9 mouse cellular contexts compared by ENCODE assay signal in genomic region chr10:115184697-115185096, GRCm38 (mm10). TPM values are rescaled to one million over a fixed set of nuclear protein-coding genes. Genes with fewer than 3 reads are reported as not detected.
DNase-seq lines count a peak whose midpoint lies in the region; ATAC-seq and TF ChIP-seq lines count a peak whose summit lies in the region.
"Had no signal": no experiment of that assay in that cellular context is flagged by ENCODE, and none has a peak within 500 bp of the region (broad histone marks: within the 10 kb centered on the region; RNA-seq: fewer than 3 reads in every experiment).

TSS of gene Tph2 (minus strand) at chr10:115185022.

- H3K79me2 ChIP-seq in C2C12 (ENCODE audit: control insufficient read depth, insufficient read depth) = no peaks in the 10 kb centered on the region

- H3K4me2 ChIP-seq in embryonic facial prominence, embryonic 14.5 days (ENCODE audit: low read depth, low read length) = no peak within 1 kb of the TSS
- H3K4me2 ChIP-seq in heart, postnatal 0 days (ENCODE audit: low read depth, low read length) = no peak within 1 kb of the TSS
- 0 out of 2 replicates have a peak within 1 kb of the TSS, but pooled peaks have one; percentile 22 for H3K4me2 ChIP-seq in neural tube, embryonic 15.5 days
- H3K4me2 ChIP-seq: embryonic facial prominence, embryonic 15.5 days had no signal

- H3K4me3 ChIP-seq in C2C12 (ENCODE audit: insufficient read depth, poor library complexity, severe bottlenecking) = no peak within 1 kb of the TSS
- no peak within 1 kb of the TSS for H3K4me3 ChIP-seq in embryonic facial prominence, embryonic 14.5 days (ENCODE audit: low read depth, low read length)
- no peak within 1 kb of the TSS for H3K4me3 ChIP-seq in heart, postnatal 0 days (ENCODE audit: low read depth, low read length)
- H3K4me3 ChIP-seq in lung, adult 2 months (replicated peaks; ENCODE audit: extremely low read depth, low read depth, low read length) = no peak within 1 kb of the TSS
- no peak within 1 kb of the TSS for H3K4me3 ChIP-seq in neural tube, embryonic 15.5 days (replicated peaks)
- H3K4me3 ChIP-seq: embryonic facial prominence, embryonic 15.5 days had no signal

- H3K4me1 ChIP-seq in embryonic facial prominence, embryonic 14.5 days (ENCODE audit: control insufficient read depth, insufficient read depth, low read length) = no peaks in the 10 kb centered on the region
- no peaks in the 10 kb centered on the region for H3K4me1 ChIP-seq in heart, postnatal 0 days (ENCODE audit: control insufficient read depth, insufficient read depth)
- no peaks in the 10 kb centered on the region for H3K4me1 ChIP-seq in lung, adult 2 months (ENCODE audit: control insufficient read depth, insufficient read depth, low read length)
- peaks cover 5% of the 10 kb centered on the region; the same call in 1 of the 2 replicates for H3K4me1 ChIP-seq in neural tube, embryonic 15.5 days
- H3K4me1 ChIP-seq: embryonic facial prominence, embryonic 15.5 days had no signal

- TF ChIP-seq CTCF in C2C12 (IDR thresholded peaks at IDR 0.05; ENCODE audit: control insufficient read depth, insufficient read depth, insufficient read length) = peak; percentile 57
- peak; percentile 82 for TF ChIP-seq CTCF in heart, postnatal 0 days (IDR thresholded peaks at IDR 0.05; ENCODE audit: low read depth)
- TF ChIP-seq CTCF in lung, adult 2 months (IDR thresholded peaks at IDR 0.05; ENCODE audit: insufficient read depth, low read length) = 0 out of 2 replicates have a peak, but pooled peaks have one; percentile 22

- 7% methylated on average over 8 of the region's 9 CpGs for WGBS in embryonic facial prominence, embryonic 14.5 days
- 4% methylated on average over 9 of the region's 9 CpGs for WGBS in heart, postnatal 0 days
- WGBS in lung, adult 2 months = 7% methylated on average over 9 of the region's 9 CpGs
- WGBS in neural tube, embryonic 15.5 days = 5% methylated on average over 9 of the region's 9 CpGs

- no peak for TF ChIP-seq EP300 in heart, postnatal 0 days (IDR thresholded peaks at IDR 0.05; ENCODE audit: low read depth)

- DNase-seq in adrenal gland, postnatal 4 days (ENCODE audit: low spot score in 2 of 2) = peak; percentile 46 to 55
- peak; percentile 84 for DNase-seq in embryonic facial prominence, embryonic 14.5 days (ENCODE audit: low spot score)
- DNase-seq in heart, postnatal 0 days (ENCODE audit: low spot score) = peak; percentile 48
- DNase-seq in kidney, postnatal 25 days = peak; percentile 72 to 75
- peak; percentile 33 for DNase-seq in lung, adult 2 months
- peak; percentile 67 for DNase-seq in testis, postnatal 14 days (ENCODE audit: low spot score)

- no peak within 1 kb of the TSS for H3K27ac ChIP-seq in embryonic facial prominence, embryonic 14.5 days (replicated peaks; ENCODE audit: low read depth, low read length)
- H3K27ac ChIP-seq in heart, postnatal 0 days (ENCODE audit: low read depth) = no peak within 1 kb of the TSS
- no peak within 1 kb of the TSS for H3K27ac ChIP-seq in neural tube, embryonic 15.5 days (replicated peaks)
- H3K27ac ChIP-seq: embryonic facial prominence, embryonic 15.5 days had no signal

- TF ChIP-seq POLR2A in lung, adult 2 months (IDR thresholded peaks at IDR 0.05; ENCODE audit: borderline replicate concordance, extremely low read depth, low read depth, low read length) = no peak

- no peak within 1 kb of the TSS for H3K9ac ChIP-seq in embryonic facial prominence, embryonic 14.5 days (ENCODE audit: low read depth, low read length)
- no peak within 1 kb of the TSS for H3K9ac ChIP-seq in heart, postnatal 0 days (replicated peaks; ENCODE audit: low read depth, low read length)
- H3K9ac ChIP-seq in neural tube, embryonic 15.5 days (replicated peaks) = no peak within 1 kb of the TSS
- H3K9ac ChIP-seq: embryonic facial prominence, embryonic 15.5 days had no signal

- peak; percentile 82 for ATAC-seq in embryonic facial prominence, embryonic 14.5 days (ENCODE audit: low read depth)
- ATAC-seq in heart, postnatal 0 days (ENCODE audit: insufficient read depth, low read depth) = peak; percentile 72
- peak; percentile 24; the same call in 1 of the 2 replicates for ATAC-seq in neural tube, embryonic 15.5 days (ENCODE audit: low FRiP score)

- no peaks in the 10 kb centered on the region for H3K36me3 ChIP-seq in C2C12 (ENCODE audit: control insufficient read depth, insufficient read depth)
- H3K36me3 ChIP-seq in embryonic facial prominence, embryonic 14.5 days (ENCODE audit: control insufficient read depth, insufficient read depth, low read length) = no peaks in the 10 kb centered on the region
- H3K36me3 ChIP-seq in heart, postnatal 0 days (replicated peaks; ENCODE audit: control insufficient read depth, insufficient read depth, low read length) = no peaks in the 10 kb centered on the region
- no peaks in the 10 kb centered on the region for H3K36me3 ChIP-seq in neural tube, embryonic 15.5 days
- H3K36me3 ChIP-seq: embryonic facial prominence, embryonic 15.5 days had no signal

- H3K27me3 ChIP-seq in C2C12 (ENCODE audit: control insufficient read depth, insufficient read depth, insufficient read length) = no peaks in the 10 kb centered on the region
- no peaks in the 10 kb centered on the region for H3K27me3 ChIP-seq in embryonic facial prominence, embryonic 14.5 days (replicated peaks; ENCODE audit: control insufficient read depth, insufficient read depth, low read length)
- H3K27me3 ChIP-seq in heart, postnatal 0 days (ENCODE audit: control insufficient read depth, insufficient read depth, low read length) = no peaks in the 10 kb centered on the region
- H3K27me3 ChIP-seq in neural tube, embryonic 15.5 days (replicated peaks) = 0 out of 2 replicates have a peak, but pooled peaks cover 5% of the 10 kb centered on the region
- H3K27me3 ChIP-seq: embryonic facial prominence, embryonic 15.5 days had no signal

- no peaks in the 10 kb centered on the region for H3K9me3 ChIP-seq in embryonic facial prominence, embryonic 14.5 days (ENCODE audit: control insufficient read depth, low read length)
- H3K9me3 ChIP-seq in heart, postnatal 0 days (replicated peaks; ENCODE audit: control insufficient read depth, low read length) = no peaks in the 10 kb centered on the region
- H3K9me3 ChIP-seq in neural tube, embryonic 15.5 days (replicated peaks) = no peaks in the 10 kb centered on the region
- H3K9me3 ChIP-seq: embryonic facial prominence, embryonic 15.5 days had no signal

- no peak within 1 kb of the TSS for H3ac ChIP-seq in C2C12 (ENCODE audit: control insufficient read depth, insufficient read length, low read depth)

- no peaks in the 10 kb centered on the region for H3K79me3 ChIP-seq in C2C12 (ENCODE audit: low read depth)

TF ChIP-seq in C2C12, 6 proteins besides CTCF, POLR2A, EP300 and RAD21:
- TF ChIP-seq MAX (IDR thresholded peaks at IDR 0.05) = peak; percentile 21
- TF ChIP-seq MYOG (IDR thresholded peaks at IDR 0.05; ENCODE audit: control insufficient read depth, extremely low read depth, insufficient read length) = no peak
- no peak for TF ChIP-seq USF1 (IDR thresholded peaks at IDR 0.05; ENCODE audit: low read depth)
- TF ChIP-seq FOSL1 (IDR thresholded peaks at IDR 0.05; ENCODE audit: insufficient read depth, low read length, poor library complexity, severe bottlenecking) = no peak
- peak; percentile 70 for TF ChIP-seq MYOD1 (IDR thresholded peaks at IDR 0.05; ENCODE audit: control insufficient read depth, insufficient read length, low read depth)
- no peak for TF ChIP-seq CEBPB (IDR thresholded peaks at IDR 0.05; ENCODE audit: low read depth)

RNA-seq across cellular contexts. Expression of gene Tph2, which starts in this region (rescaled TPM):
- polyA plus RNA-seq in C2C12 (2012; fragmentation: generic; extraction: Trizol) = 0.73 TPM
- under 1 TPM; 0.11 to 0.14 TPM for total RNA-seq in adrenal gland, postnatal 4 days (2021)
- polyA plus RNA-seq in embryonic facial prominence, embryonic 14.5 days (2014; fragmentation: Nextera tagmentation; extraction: Ambion mirVana) = 0.06 TPM in 1 of 2 replicates, not detected in the other
- total RNA-seq in heart, postnatal 0 days (2014; rRNA removed; ENCODE audit: low replicate concordance) = not detected in 2 replicates
- polyA plus RNA-seq in heart, postnatal 0 days (2015; fragmentation: Nextera tagmentation; extraction: Ambion mirVana) = 0.05 TPM in 2 replicates
- not detected in 2 replicates for polyA plus RNA-seq in lung, adult 2 months (2012; rRNA removed)
- polyA plus RNA-seq in neural tube, embryonic 15.5 days (2015; fragmentation: Nextera tagmentation; extraction: Ambion mirVana) = 0.46 and 2.3 TPM in 2 replicates

Comparison
In these comparisons a context has a peak if more than half of its experiments do, and no peak if none do; other contexts are left out.
1. Peak in DNase-seq in adrenal gland, postnatal 4 days; RNA of the gene not detected or under 1 TPM.
2. Peak in DNase-seq and ATAC-seq in embryonic facial prominence, embryonic 14.5 days; RNA of the gene not detected or under 1 TPM.
3. Peak in DNase-seq and ATAC-seq in heart, postnatal 0 days; RNA of the gene not detected or under 1 TPM.
4. Peak in DNase-seq in lung, adult 2 months; RNA of the gene not detected or under 1 TPM.
5. CTCF ChIP-seq: peak in every context shown above with its lines; median percentile 82 in heart, postnatal 0 days; 57 in C2C12; 22 in lung, adult 2 months.
6. DNase-seq: peak in every context shown above with its lines; median percentile 84 in embryonic facial prominence, embryonic 14.5 days; 74 in kidney, postnatal 25 days; 67 in testis, postnatal 14 days; 50 in adrenal gland, postnatal 4 days; 48 in heart, postnatal 0 days; 33 in lung, adult 2 months.
7. ATAC-seq: peak in every context shown above with its lines; median percentile 82 in embryonic facial prominence, embryonic 14.5 days; 72 in heart, postnatal 0 days; 24 in neural tube, embryonic 15.5 days.